Mouse (Mus musculus) heart, embryonic 14.5 days (tissue): Measurements from ENCODE around the gene Ttbk2. TPM values are rescaled to one million over a fixed set of nuclear protein-coding genes. Genes with fewer than 3 reads are reported as not detected.

Experiments
- ATAC-seq: fragments of 200-750 bp; cut with Nextera tagmentation; 2 replicates; pipeline ENCODE4 v1.8.0; 2017; ENCODE audit warnings: low read depth, moderate TSS enrichment; ENCODE audit not compliant: insufficient number of reproducible peaks, insufficient read depth, low FRiP score
- H3K27ac ChIP-seq, 2 experiments: fragments of 200-500 bp in 1 of 2; fragments of 300-500 bp in 1 of 2; sonication (generic) in 1 of 2; replicated peaks in 1 of 2; 2 replicates each; pipeline ENCODE4 v1.5.1; 2012 to 2014; ENCODE audit warnings: low read depth in 2 of 2, low read length in 2 of 2, control low read depth in 1 of 2, mild to moderate bottlenecking in 1 of 2, mixed read lengths in 1 of 2; ENCODE audit not compliant: control insufficient read depth in 1 of 2, insufficient read depth in 1 of 2
- H3K27me3 ChIP-seq: fragments of 300-500 bp; sonication (generic); 2 replicates; pipeline ENCODE4 v1.6.1; 2014; ENCODE audit warnings: mild to moderate bottlenecking, low read length, control low read depth; ENCODE audit not compliant: control insufficient read depth, insufficient read depth
- H3K36me3 ChIP-seq: fragments of 300-500 bp; sonication (generic); 2 replicates; pipeline ENCODE4 v1.6.1; 2014; ENCODE audit warnings: mild to moderate bottlenecking, control low read depth, low read length, mixed read lengths; ENCODE audit not compliant: control insufficient read depth, insufficient read depth
- H3K4me1 ChIP-seq, 2 experiments: fragments of 200-500 bp in 1 of 2; fragments of 300-500 bp in 1 of 2; sonication (generic) in 1 of 2; 2 replicates each; pipeline ENCODE4 v1.6.1; 2012 to 2014; ENCODE audit warnings: low read length in 2 of 2, control low read depth in 1 of 2, mixed read lengths in 1 of 2; ENCODE audit not compliant: control insufficient read depth in 2 of 2, insufficient read depth in 2 of 2
- H3K4me2 ChIP-seq: fragments of 300-500 bp; sonication (generic); 2 replicates; pipeline ENCODE4 v1.6.1; 2014; ENCODE audit warnings: mild to moderate bottlenecking, low read length
- H3K4me3 ChIP-seq, 2 experiments: fragments of 200-500 bp in 1 of 2; fragments of 300-500 bp in 1 of 2; sonication (generic) in 1 of 2; 2 replicates each; pipeline ENCODE4 v1.5.1; 2012 to 2014; ENCODE audit warnings: low read length in 2 of 2, mild to moderate bottlenecking in 2 of 2, control low read depth in 1 of 2, low read depth in 1 of 2, moderate library complexity in 1 of 2; ENCODE audit not compliant: control insufficient read depth in 1 of 2, insufficient read depth in 1 of 2
- H3K9ac ChIP-seq: fragments of 300-500 bp; sonication (generic); 2 replicates; pipeline ENCODE4 v1.6.1; 2014; ENCODE audit warnings: mild to moderate bottlenecking, low read length
- H3K9me3 ChIP-seq: fragments of 300-500 bp; sonication (generic); 2 replicates; pipeline ENCODE4 v1.6.1; 2016; ENCODE audit warnings: low read length, control low read depth; ENCODE audit not compliant: control insufficient read depth
- WGBS: fragments of 180-500 bp; shearing (Covaris S2); extraction: QIAGEN DNeasy Blood & Tissue Kit; methylation state at CpG from one replicate; pipeline ENCODE4 v1.1.7; 2014; 5-methylcytosine and 5-hydroxymethylcytosine counted together
- polyA plus RNA-seq: library from polyadenylated mRNA; unstranded; fragments of >200 nt; fragmentation: Nextera tagmentation; extraction: Ambion mirVana; gene quantifications from 2 replicates; pipeline ENCODE4 v1.2.1, GENCODE M21; 2014

Gene Ttbk2
- polyA plus RNA-seq, 1 experiment from 2014 or later = 4.4 TPM

- Histone ChIP-seq H3K36me3 (no peaks in the 10 kb centered on the region), H3K27me3 (no peaks in the 10 kb centered on the region), H3K27ac (no peak overlapping the region), H3K9ac (no peak overlapping the region), H3K4me3 (no peak overlapping the region), H3K4me1 (peaks cover 0 to 16% of the 10 kb centered on the region in 2 experiments; a peak in 2 of 4 replicates), H3K4me2 (no peak overlapping the region), H3K9me3 (no peaks in the 10 kb centered on the region)
- WGBS = 43% methylated on average over 4 of the region's 4 CpGs
- ATAC-seq = no peak
These were observed 6.4 kb downstream of the Ttbk2 start for GRCm38 (mm10) chr2:120843990-120844389.

GRCm38 (mm10) chr2:120841211-120841610, 9.2 kb downstream of the Ttbk2 start:
- ATAC-seq = no peak
- H3K4me2 ChIP-seq = no peak overlapping the region
- peaks cover 0 to 14% of the 10 kb centered on the region in 2 experiments; a peak in 2 of 4 replicates for H3K4me1 ChIP-seq
- H3K27ac ChIP-seq = no peak overlapping the region
- H3K9me3 ChIP-seq = 0 out of 2 replicates have a peak, but pooled peaks cover 5% of the 10 kb centered on the region
- H3K4me3 ChIP-seq = no peak overlapping the region
- 100% methylated on average over 1 of the region's 1 CpGs for WGBS
- H3K9ac ChIP-seq = no peak overlapping the region
- no peaks in the 10 kb centered on the region for H3K27me3 ChIP-seq
- H3K36me3 ChIP-seq = no peaks in the 10 kb centered on the region; the same call in 1 of the 2 replicates

GRCm38 (mm10) chr2:120835167-120835566, 15.2 kb downstream of the Ttbk2 start:
- no peak overlapping the region for H3K4me3 ChIP-seq
- no peak for ATAC-seq
- H3K9ac ChIP-seq = no peak overlapping the region
- peaks cover 0 to 6% of the 10 kb centered on the region in 2 experiments; a peak in 1 of 4 replicates for H3K4me1 ChIP-seq
- no peaks in the 10 kb centered on the region for H3K27me3 ChIP-seq
- H3K9me3 ChIP-seq = 0 out of 2 replicates have a peak, but pooled peaks cover 5% of the 10 kb centered on the region
- 92% methylated on average over 4 of the region's 4 CpGs for WGBS
- no peak overlapping the region for H3K4me2 ChIP-seq
- no peak overlapping the region for H3K27ac ChIP-seq
- no peaks in the 10 kb centered on the region; the same call in 1 of the 2 replicates for H3K36me3 ChIP-seq

GRCm38 (mm10) chr2:120826936-120827638, 23.3 kb downstream of the Ttbk2 start:
- WGBS = 41% methylated on average over 1 of the region's 1 CpGs
- Histone ChIP-seq H3K27ac (no peak overlapping the region), H3K36me3 (no peaks in the 10 kb centered on the region), H3K4me1 (no peaks in the 10 kb centered on the region), H3K4me2 (no peak overlapping the region), H3K27me3 (no peaks in the 10 kb centered on the region), H3K9me3 (no peaks in the 10 kb centered on the region), H3K4me3 (no peak overlapping the region), H3K9ac (no peak overlapping the region)
- no peak for ATAC-seq

- Histone ChIP-seq H3K27ac (no peak overlapping the region), H3K4me2 (no peak overlapping the region), H3K4me3 (no peak overlapping the region), H3K9ac (no peak overlapping the region), H3K27me3 (no peaks in the 10 kb centered on the region), H3K36me3 (peaks cover 26% of the 10 kb centered on the region), H3K4me1 (no peaks in the 10 kb centered on the region), H3K9me3 (no peaks in the 10 kb centered on the region)
- no peak for ATAC-seq
- WGBS = 89% methylated on average over 2 of the region's 2 CpGs
These were observed 80.0 kb downstream of the Ttbk2 start for GRCm38 (mm10) chr2:120770265-120770935.

- H3K9ac ChIP-seq = no peak overlapping the region
- ATAC-seq = no peak
- no peak overlapping the region for H3K4me2 ChIP-seq
- peaks cover 21% of the 10 kb centered on the region for H3K36me3 ChIP-seq
- H3K27ac ChIP-seq = no peak overlapping the region
- no peak overlapping the region for H3K4me3 ChIP-seq
- no peaks in the 10 kb centered on the region for H3K9me3 ChIP-seq
- no peaks in the 10 kb centered on the region for H3K4me1 ChIP-seq
- H3K27me3 ChIP-seq = no peaks in the 10 kb centered on the region
These were observed 88.5 kb downstream of the Ttbk2 start for GRCm38 (mm10) chr2:120761922-120762321.

GRCm38 (mm10) chr2:120748041-120748440, 102.4 kb downstream of the Ttbk2 start:
- no peak overlapping the region for H3K9ac ChIP-seq
- H3K9me3 ChIP-seq = no peaks in the 10 kb centered on the region
- no peaks in the 10 kb centered on the region; a peak in 1 of 4 replicates for H3K4me1 ChIP-seq
- H3K36me3 ChIP-seq = peaks cover 44% of the 10 kb centered on the region
- WGBS = 89% methylated on average over 2 of the region's 2 CpGs
- H3K27ac ChIP-seq = no peak overlapping the region
- H3K27me3 ChIP-seq = no peaks in the 10 kb centered on the region
- no peak overlapping the region for H3K4me3 ChIP-seq
- ATAC-seq = no peak
- H3K4me2 ChIP-seq = no peak overlapping the region
